16 mouse cellular contexts compared by ENCODE assay signal in genomic region chr6:84228786-84229185, GRCm38 (mm10).
DNase-seq lines count a peak whose midpoint lies in the region; ATAC-seq and TF ChIP-seq lines count a peak whose summit lies in the region.
"Had no signal": no experiment of that assay in that cellular context is flagged by ENCODE, and none has a peak within 500 bp of the region (broad histone marks: within the 10 kb centered on the region; RNA-seq: fewer than 3 reads in every experiment).

No protein-coding gene starts in this region.

- no peaks in the 10 kb centered on the region for H3K9me3 ChIP-seq in forebrain, embryonic 13.5 days (replicated peaks)
- H3K9me3 ChIP-seq in forebrain, postnatal 0 days (ENCODE audit: low read length) = no peaks in the 10 kb centered on the region
- H3K9me3 ChIP-seq in neural tube, embryonic 11.5 days (ENCODE audit: control insufficient read depth, low read length) = no peaks in the 10 kb centered on the region
- H3K9me3 ChIP-seq in embryonic facial prominence, embryonic 13.5 days = no peaks in the 10 kb centered on the region
- H3K9me3 ChIP-seq: hindbrain, embryonic 13.5 days had no signal

- H3K27ac ChIP-seq in forebrain, embryonic 13.5 days = no peak overlapping the region
- no peak overlapping the region for H3K27ac ChIP-seq in forebrain, postnatal 0 days (ENCODE audit: low read depth, low read length)
- H3K27ac ChIP-seq in neural tube, embryonic 11.5 days (ENCODE audit: low read depth, low read length) = no peak overlapping the region
- peak overlapping the region; percentile 52 for H3K27ac ChIP-seq in embryonic facial prominence, embryonic 13.5 days
- H3K27ac ChIP-seq: hindbrain, embryonic 13.5 days; stomach, postnatal 0 days had no signal

- no peak overlapping the region for H3K4me2 ChIP-seq in forebrain, embryonic 13.5 days
- no peak overlapping the region for H3K4me2 ChIP-seq in forebrain, postnatal 0 days (ENCODE audit: low read depth)
- H3K4me2 ChIP-seq in neural tube, embryonic 11.5 days (ENCODE audit: low read depth) = no peak overlapping the region
- no peak overlapping the region for H3K4me2 ChIP-seq in embryonic facial prominence, embryonic 13.5 days
- H3K4me2 ChIP-seq: hindbrain, embryonic 13.5 days had no signal

- H3K4me1 ChIP-seq in forebrain, embryonic 13.5 days = peaks cover 34% of the 10 kb centered on the region
- H3K4me1 ChIP-seq in forebrain, postnatal 0 days (ENCODE audit: insufficient read depth) = no peaks in the 10 kb centered on the region
- peaks cover 5% of the 10 kb centered on the region; the same call in 1 of the 2 replicates for H3K4me1 ChIP-seq in neural tube, embryonic 11.5 days (ENCODE audit: control insufficient read depth, insufficient read depth, low read length)
- H3K4me1 ChIP-seq in embryonic facial prominence, embryonic 13.5 days = peaks cover 69% of the 10 kb centered on the region

- TF ChIP-seq CTCF in forebrain, postnatal 0 days (IDR thresholded peaks at IDR 0.05; ENCODE audit: low read depth) = no peak

- H3K9ac ChIP-seq in forebrain, embryonic 13.5 days = peak overlapping the region; percentile 5; the same call in 1 of the 2 replicates
- H3K9ac ChIP-seq in forebrain, postnatal 0 days = no peak overlapping the region
- no peak overlapping the region for H3K9ac ChIP-seq in neural tube, embryonic 11.5 days (ENCODE audit: low read length)
- no peak overlapping the region for H3K9ac ChIP-seq in embryonic facial prominence, embryonic 13.5 days
- H3K9ac ChIP-seq: hindbrain, embryonic 13.5 days had no signal

- H3K4me3 ChIP-seq in forebrain, embryonic 13.5 days = no peak overlapping the region
- no peak overlapping the region for H3K4me3 ChIP-seq in forebrain, postnatal 0 days (ENCODE audit: low read depth, low read length)
- H3K4me3 ChIP-seq in neural tube, embryonic 11.5 days (ENCODE audit: low read depth, low read length) = no peak overlapping the region
- no peak overlapping the region for H3K4me3 ChIP-seq in embryonic facial prominence, embryonic 13.5 days
- H3K4me3 ChIP-seq: hindbrain, embryonic 13.5 days; myocyte had no signal

- H3K27me3 ChIP-seq in forebrain, embryonic 13.5 days = no peaks in the 10 kb centered on the region
- H3K27me3 ChIP-seq in forebrain, postnatal 0 days (ENCODE audit: insufficient read depth, low read length) = no peaks in the 10 kb centered on the region
- no peaks in the 10 kb centered on the region for H3K27me3 ChIP-seq in neural tube, embryonic 11.5 days (ENCODE audit: control insufficient read depth, insufficient read depth, low read length)
- H3K27me3 ChIP-seq in embryonic facial prominence, embryonic 13.5 days = no peaks in the 10 kb centered on the region

- ATAC-seq in forebrain, embryonic 13.5 days = no peak
- no peak for ATAC-seq in forebrain, postnatal 0 days
- ATAC-seq in neural tube, embryonic 11.5 days (ENCODE audit: insufficient read depth, low FRiP score, low TSS enrichment) = no peak
- peak; percentile 49; the same call in 1 of the 2 replicates for ATAC-seq in embryonic facial prominence, embryonic 13.5 days (ENCODE audit: insufficient number of reproducible peaks, insufficient read depth, low FRiP score, low TSS enrichment, low read depth)

- DNase-seq in forebrain, postnatal 0 days = no peak
- peak; percentile 29 for DNase-seq in neural tube, embryonic 11.5 days (ENCODE audit: low spot score)
- no peak for DNase-seq in neural tube, embryonic 10.5 days (ENCODE audit: extremely low spot score, low spot score)
- DNase-seq in lung, postnatal 25 days (ENCODE audit: low spot score) = no peak
- DNase-seq in cerebellum, postnatal 4 days (ENCODE audit: low spot score in 2 of 2) = no peak
- no peak for DNase-seq in gastrocnemius, postnatal 36 days
- DNase-seq: adrenal gland, postnatal 25 days; cerebellum, postnatal 36 days; liver; lung, adult 2 months; thymus, postnatal 25 days had no signal

- intact Hi-C loops in gastrocnemius, postnatal 36 days (cut with DNase I) = no loop called here

- WGBS in forebrain, embryonic 13.5 days = 22% methylated on average over 5 of the region's 5 CpGs
- WGBS in forebrain, postnatal 0 days = 22% methylated on average over 5 of the region's 5 CpGs
- 29% methylated on average over 5 of the region's 5 CpGs for WGBS in neural tube, embryonic 11.5 days
- 10% methylated on average over 5 of the region's 5 CpGs for WGBS in embryonic facial prominence, embryonic 13.5 days

- no peaks in the 10 kb centered on the region for H3K36me3 ChIP-seq in forebrain, embryonic 13.5 days (ENCODE audit: poor library complexity, severe bottlenecking)
- no peaks in the 10 kb centered on the region for H3K36me3 ChIP-seq in forebrain, postnatal 0 days (ENCODE audit: insufficient read depth)
- no peaks in the 10 kb centered on the region for H3K36me3 ChIP-seq in neural tube, embryonic 11.5 days (ENCODE audit: control insufficient read depth, insufficient read depth, low read length)
- no peaks in the 10 kb centered on the region for H3K36me3 ChIP-seq in embryonic facial prominence, embryonic 13.5 days
- H3K36me3 ChIP-seq: hindbrain, embryonic 13.5 days had no signal
